Mouse (Mus musculus) megakaryocyte progenitor cell, adult 5-6 weeks (primary cell): ENCODE measurements around the gene Cyp4f16. TPM values are rescaled to one million over a fixed set of nuclear protein-coding genes. Genes with fewer than 3 reads are reported as not detected.
"Not testable (repeated sequence)": the region's sequence is repeated elsewhere in the genome, so short reads cannot be mapped to it uniquely, and the experiment has no call there.

ENCODE experiments used
- ATAC-seq: replicated peaks from 2 replicates; pipeline ENCODE4 v1.8.0; 2016; ENCODE audit warnings: mild to moderate bottlenecking, moderate TSS enrichment, inconsistent platforms; ENCODE audit not compliant: poor library complexity
- total RNA-seq, 2 experiments: library from RNA; stranded (forward) in 1 of 2; stranded (reverse) in 1 of 2; fragments of 157-497, 149-512 nt in 1 of 2; fragments of 200-1000 nt in 1 of 2; gene quantifications; 2 replicates each; pipeline versions ENCODE4 v1.2.3 to v1.2.4; 2015 to 2017

Cyp4f16 gene
- 11.1 and 11.6 TPM in 2 replicates for total RNA-seq (2015)
- 11.2 and 13.7 TPM in 2 replicates for total RNA-seq (2017)

GRCm38 (mm10) chr17:32536051-32536866 lies at the start of gene Cyp4f16:
Gene Cyp4f16 (plus strand): TSS chr17:32536558.
- ATAC-seq: peak; percentile 92

DNA sequence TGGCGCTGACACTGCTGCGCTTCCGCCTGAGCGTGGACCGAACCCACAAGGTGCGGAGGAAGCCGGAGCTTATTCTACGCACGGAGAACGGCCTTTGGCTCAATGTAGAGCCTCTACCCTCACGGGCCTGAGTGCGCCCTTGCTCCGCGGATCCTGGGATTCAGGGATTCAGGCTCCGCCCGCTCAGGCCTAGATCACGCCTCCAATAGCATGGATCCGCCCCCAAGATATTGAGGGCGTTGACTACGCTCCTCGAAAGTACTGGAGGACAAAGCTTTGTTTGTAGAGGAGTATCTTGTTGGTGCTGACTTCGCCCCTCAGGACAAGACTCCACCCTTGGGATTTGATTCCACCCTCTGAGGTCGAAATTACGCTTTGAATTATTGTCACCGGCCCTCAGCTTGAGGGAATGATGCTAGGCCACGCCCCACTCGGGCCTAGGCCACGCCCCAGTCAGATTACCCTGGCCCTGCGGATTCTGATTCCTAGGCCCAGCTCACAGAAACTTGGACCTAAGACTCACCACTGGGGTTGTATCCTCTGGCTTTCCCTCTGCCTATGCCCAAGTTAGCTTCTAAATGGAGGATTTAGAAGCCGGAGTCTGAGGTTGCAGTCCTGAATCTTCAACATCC lies 43.9 kb upstream of the Cyp4f16 start:
- peak; percentile 61 for ATAC-seq

GRCm38 (mm10) chr17:32494601-32495000 lies 41.8 kb upstream of the Cyp4f16 start:
- peak; percentile 91 for ATAC-seq

- ATAC-seq: not testable (repeated sequence)
Measured at GRCm38 (mm10) chr17:32500511-32500910, 35.8 kb upstream of the Cyp4f16 start.

- ATAC-seq: no peak
Measured at GRCm38 (mm10) chr17:32501051-32501450, 35.3 kb upstream of the Cyp4f16 start.

DNA sequence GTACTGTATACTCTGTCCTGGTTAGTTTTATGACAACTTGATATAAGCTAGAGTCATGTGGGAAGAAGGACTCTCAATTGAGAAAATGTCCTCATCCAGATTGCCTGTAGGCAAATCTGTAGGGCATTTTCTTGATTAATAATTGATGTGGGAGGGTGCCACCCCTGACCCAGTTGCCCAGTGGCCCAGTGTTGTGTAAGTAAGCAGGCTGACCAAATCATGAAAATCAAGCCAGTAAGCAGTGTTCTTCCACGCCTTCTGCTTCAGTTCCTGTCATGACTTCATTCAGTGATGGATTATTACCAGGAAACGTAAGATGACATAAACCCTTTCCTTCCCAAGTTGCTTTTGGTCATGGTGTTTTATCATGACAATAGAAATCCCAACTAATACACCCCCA lies 33.2 kb upstream of the Cyp4f16 start:
- no peak for ATAC-seq

GRCm38 (mm10) chr17:32505851-32506728 lies 30.3 kb upstream of the Cyp4f16 start, which contains the start of gene Cyp4f17:
Gene Cyp4f17 (plus strand): TSS chr17:32506050.
- ATAC-seq: peak; percentile 49

DNA sequence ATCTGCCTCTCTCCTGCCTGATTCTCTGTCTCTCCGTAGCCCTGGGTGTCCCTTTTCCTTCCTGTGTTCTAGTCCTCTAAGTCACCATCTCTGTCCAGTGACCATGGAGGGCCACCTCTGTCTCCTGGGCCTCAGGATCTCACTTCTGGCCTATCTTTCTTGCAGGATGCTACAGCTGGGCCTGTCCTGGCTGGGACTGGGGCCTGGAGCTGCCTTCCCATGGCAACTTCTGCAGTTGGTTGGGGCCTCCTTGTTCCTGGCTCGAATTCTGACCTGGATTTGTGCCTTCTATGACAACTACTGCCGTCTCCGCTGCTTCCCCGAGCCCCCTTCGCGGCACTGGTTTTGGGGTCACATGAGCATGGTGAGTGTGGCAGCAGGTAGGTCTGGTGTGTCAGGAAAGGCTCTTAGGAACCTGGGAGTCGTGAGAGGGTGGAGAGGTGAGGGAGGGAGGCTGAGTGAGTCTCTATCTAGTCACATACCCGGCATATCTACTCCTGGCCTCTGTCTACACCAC lies 29.6 kb upstream of the Cyp4f16 start:
- 0 out of 2 replicates have a peak, but pooled peaks have one; percentile 12 for ATAC-seq

- ATAC-seq: no peak
Measured at GRCm38 (mm10) chr17:32516126-32516525, 20.2 kb upstream of the Cyp4f16 start.

DNA sequence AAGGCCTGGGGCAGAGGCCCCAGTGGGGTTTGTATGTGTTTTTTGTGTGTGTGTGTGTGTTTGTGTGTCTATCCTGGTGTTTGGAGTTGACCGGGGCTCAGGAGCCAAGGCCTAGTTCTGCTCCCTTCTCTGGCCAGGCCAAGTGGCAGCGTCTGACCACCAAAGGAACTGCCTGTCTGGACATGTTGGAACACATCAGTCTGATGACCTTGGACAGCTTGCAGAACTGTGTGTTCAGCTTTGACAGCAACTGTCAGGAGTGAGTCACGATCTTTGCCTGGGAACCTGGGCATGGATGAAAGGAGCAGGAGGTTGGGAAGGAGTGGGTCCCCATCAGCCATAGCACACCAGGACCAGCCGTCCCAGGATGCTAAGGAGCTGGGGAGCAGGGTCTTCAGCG lies 14.4 kb upstream of the Cyp4f16 start:
- no peak for ATAC-seq

- peak; percentile 37 for ATAC-seq
Measured at GRCm38 (mm10) chr17:32522386-32522785, 14.0 kb upstream of the Cyp4f16 start.

DNA sequence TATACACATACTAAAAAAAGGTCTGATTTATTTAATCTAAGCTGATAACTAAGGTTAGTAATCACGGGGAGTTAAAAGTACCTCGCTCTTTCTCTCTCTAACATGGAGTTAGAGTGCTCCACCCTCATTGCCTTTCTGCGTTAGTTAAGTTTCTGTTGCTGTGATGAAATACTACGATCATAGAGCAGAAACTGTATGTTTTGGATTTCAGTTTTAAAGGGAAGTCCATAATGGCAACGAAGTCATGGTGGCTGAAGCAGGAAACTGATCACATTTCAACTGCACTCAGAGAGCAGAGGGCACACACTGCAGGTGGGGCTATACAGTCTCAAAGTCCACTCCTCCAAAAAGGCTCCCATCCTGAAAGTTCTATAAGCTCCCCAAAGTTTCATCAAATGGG lies 13.5 kb upstream of the Cyp4f16 start:
- ATAC-seq: peak; percentile 29

- ATAC-seq: peak; percentile 62
Measured at GRCm38 (mm10) chr17:32523895-32524294, 12.5 kb upstream of the Cyp4f16 start.

DNA sequence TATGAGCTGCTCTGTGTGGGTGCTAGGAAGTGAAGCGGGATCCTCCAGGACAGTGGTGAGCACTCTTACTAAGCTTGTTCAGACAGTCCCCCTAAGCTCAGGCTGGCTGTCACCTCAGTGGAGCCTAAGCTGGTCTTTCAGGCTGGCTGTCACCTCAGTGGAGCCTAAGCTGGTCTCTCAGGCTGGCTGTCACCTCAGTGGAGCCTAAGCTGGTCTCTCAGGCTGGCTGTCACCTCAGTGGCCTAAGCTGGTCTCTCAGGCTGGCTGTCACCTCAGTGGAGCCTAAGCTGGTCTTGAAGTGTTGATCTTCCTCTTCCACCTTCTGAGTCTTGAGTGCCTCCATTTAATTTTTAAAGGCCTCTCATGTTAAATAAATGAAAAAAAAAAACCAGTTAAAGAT lies 10.0 kb upstream of the Cyp4f16 start:
- ATAC-seq: not testable (repeated sequence)

GRCm38 (mm10) chr17:32527748-32528147 lies 8.6 kb upstream of the Cyp4f16 start:
- ATAC-seq: no peak

- peak; percentile 98 for ATAC-seq
Measured at GRCm38 (mm10) chr17:32528408-32529337, 7.7 kb upstream of the Cyp4f16 start.

DNA sequence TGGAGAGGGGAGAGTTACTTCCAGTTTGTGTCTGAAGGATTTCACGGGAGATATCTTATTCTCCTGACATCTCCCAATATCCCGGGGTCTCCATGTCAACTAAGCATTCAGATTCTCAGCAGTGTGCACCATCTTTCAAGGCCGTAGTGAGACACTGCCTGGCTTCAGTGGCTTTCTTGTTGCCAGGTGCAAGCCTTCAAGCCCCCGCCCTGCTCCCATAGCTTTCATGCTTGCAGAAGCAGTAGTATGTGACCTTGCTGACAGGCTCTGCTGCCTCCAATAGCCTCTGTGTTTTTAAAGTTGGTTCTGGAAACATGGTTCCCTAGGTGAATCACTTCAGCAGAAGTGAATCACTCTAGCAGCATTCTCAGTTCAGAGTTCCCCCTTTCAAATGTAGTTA lies 4.0 kb upstream of the Cyp4f16 start:
- not testable (repeated sequence) for ATAC-seq

DNA sequence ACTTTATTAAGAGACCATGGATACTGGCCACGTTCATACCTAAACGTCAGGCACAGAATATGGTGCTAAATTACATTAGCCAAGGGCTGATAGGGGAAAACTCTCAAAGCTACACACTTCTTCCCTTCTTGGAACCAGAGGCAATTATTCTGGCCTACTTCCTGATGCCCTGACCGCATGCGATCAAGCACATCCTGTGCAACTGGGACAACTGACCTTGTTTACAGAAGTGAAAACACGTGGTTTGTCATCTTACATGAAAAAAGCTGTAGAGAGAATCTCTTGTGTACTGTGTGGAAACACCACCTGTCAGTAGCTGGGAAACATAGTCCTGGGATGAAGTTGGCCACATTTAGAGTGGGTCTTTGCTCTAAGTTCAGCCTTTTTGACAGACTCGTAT lies 2.3 kb upstream of the Cyp4f16 start:
- ATAC-seq: peak; percentile 68

DNA sequence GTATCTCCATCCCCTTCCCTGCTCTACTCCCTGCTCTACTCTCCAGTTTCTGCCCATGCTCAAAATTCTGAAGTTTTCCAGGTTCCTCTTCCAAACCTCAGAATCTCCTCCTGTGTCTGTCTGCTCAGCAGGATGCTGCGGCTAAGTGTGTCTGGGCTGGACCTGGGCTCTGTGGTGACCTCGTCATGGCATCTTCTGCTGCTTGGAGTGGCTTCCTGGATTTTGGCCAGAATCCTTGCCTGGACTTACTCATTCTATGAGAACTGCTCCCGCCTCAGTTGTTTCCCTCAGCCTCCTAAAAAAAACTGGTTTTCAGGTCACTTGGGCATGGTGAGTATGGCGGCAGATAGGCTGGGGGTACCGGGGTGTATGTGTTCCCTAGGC lies 501 bp downstream of the Cyp4f16 start:
- 0 out of 2 replicates have a peak, but pooled peaks have one; percentile 12 for ATAC-seq

GRCm38 (mm10) chr17:32544792-32545191 lies 8.4 kb downstream of the Cyp4f16 start:
- ATAC-seq: not testable (repeated sequence)
